Mouse (Mus musculus) hindbrain, embryonic 12.5 days (tissue): Measurements from ENCODE around the gene Gabarapl1. TPM values are rescaled to one million over a fixed set of nuclear protein-coding genes. Genes with fewer than 3 reads are reported as not detected.
A peak's percentile ranks its signal among the peaks of the same experiment; 100 is the strongest.

ENCODE experiments used
- ATAC-seq: fragments of 200-750 bp; cut with Nextera tagmentation; 2 replicates; pipeline ENCODE4 v1.8.0; 2017; ENCODE audit warnings: moderate TSS enrichment; ENCODE audit not compliant: low FRiP score
- H3K27ac ChIP-seq: fragments of 300-500 bp; sonication (generic); 2 replicates; pipeline ENCODE4 v1.5.1; 2016; ENCODE audit warnings: mild to moderate bottlenecking
- H3K27me3 ChIP-seq: fragments of 300-500 bp; sonication (generic); 2 replicates; pipeline ENCODE4 v1.6.1; 2016; ENCODE audit warnings: mild to moderate bottlenecking
- H3K36me3 ChIP-seq: fragments of 300-500 bp; sonication (generic); 2 replicates; pipeline ENCODE4 v1.6.1; 2016; ENCODE audit warnings: mild to moderate bottlenecking
- H3K4me1 ChIP-seq: fragments of 300-500 bp; sonication (generic); 2 replicates; pipeline ENCODE4 v1.6.1; 2016
- H3K4me2 ChIP-seq: fragments of 300-500 bp; sonication (generic); replicated peaks from 2 replicates; pipeline ENCODE4 v1.6.1; 2016; ENCODE audit warnings: mild to moderate bottlenecking
- H3K4me3 ChIP-seq: fragments of 300-500 bp; sonication (generic); 2 replicates; pipeline ENCODE4 v1.5.1; 2016; ENCODE audit warnings: mild to moderate bottlenecking
- H3K9ac ChIP-seq: fragments of 300-500 bp; sonication (generic); 2 replicates; pipeline ENCODE4 v1.6.1; 2016; ENCODE audit warnings: mild to moderate bottlenecking, moderate library complexity
- H3K9me3 ChIP-seq: fragments of 300-500 bp; sonication (generic); replicated peaks from 2 replicates; pipeline ENCODE4 v1.6.1; 2016; ENCODE audit warnings: mild to moderate bottlenecking
- WGBS: fragments of 180-500 bp; shearing (Covaris S2); methylation state at CpG from one replicate; pipeline ENCODE4 v1.1.7; 2016; 5-methylcytosine and 5-hydroxymethylcytosine counted together
- polyA plus RNA-seq: library from polyadenylated mRNA; unstranded; fragments of >200 nt; fragmentation: Nextera tagmentation; extraction: Ambion mirVana; gene quantifications from 2 replicates; pipeline ENCODE4 v1.2.1, GENCODE M21; 2016

The Gabarapl1 gene
- polyA plus RNA-seq, 1 experiment from 2014 or later: 105 TPM

DNA sequence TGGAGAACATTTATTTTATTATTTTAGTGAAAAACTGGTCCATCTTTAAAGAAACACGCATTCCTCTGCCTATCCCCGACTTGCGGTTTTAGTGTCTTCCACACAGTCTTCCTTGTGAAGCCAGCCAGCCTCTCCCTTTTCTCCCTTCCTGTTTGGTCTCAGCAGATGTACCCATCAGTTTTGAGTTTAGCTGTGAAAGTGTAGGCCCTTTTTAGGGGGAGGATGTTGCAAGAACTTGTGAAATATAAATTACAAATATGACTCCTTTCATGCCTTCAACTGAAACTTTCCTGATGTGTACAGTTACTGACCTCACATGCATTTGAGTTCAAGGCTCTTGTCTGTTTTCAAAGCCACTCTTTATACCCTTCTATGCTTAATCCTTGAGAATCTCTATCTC lies 17.9 kb upstream of the Gabarapl1 start:
- Histone ChIP-seq H3K36me3 (no peaks in the 10 kb centered on the region), H3K27ac (no peak overlapping the region), H3K9me3 (no peaks in the 10 kb centered on the region), H3K9ac (no peak overlapping the region), H3K4me3 (no peak overlapping the region), H3K4me1 (no peaks in the 10 kb centered on the region), H3K27me3 (no peaks in the 10 kb centered on the region), H3K4me2 (no peak overlapping the region)
- ATAC-seq: no peak
- WGBS: 88% methylated on average over 3 of the region's 3 CpGs

- no peaks in the 10 kb centered on the region for H3K27me3 ChIP-seq
- H3K4me1 ChIP-seq: no peaks in the 10 kb centered on the region
- no peak overlapping the region for H3K4me3 ChIP-seq
- H3K9ac ChIP-seq: no peak overlapping the region
- no peaks in the 10 kb centered on the region for H3K36me3 ChIP-seq
- H3K4me2 ChIP-seq: no peak overlapping the region
- no peak for ATAC-seq
- H3K27ac ChIP-seq: no peak overlapping the region
- H3K9me3 ChIP-seq: no peaks in the 10 kb centered on the region
- 92% methylated on average over 10 of the region's 10 CpGs for WGBS
These were observed 16.6 kb upstream of the Gabarapl1 start for GRCm38 (mm10) chr6:129516388-129516787.

DNA sequence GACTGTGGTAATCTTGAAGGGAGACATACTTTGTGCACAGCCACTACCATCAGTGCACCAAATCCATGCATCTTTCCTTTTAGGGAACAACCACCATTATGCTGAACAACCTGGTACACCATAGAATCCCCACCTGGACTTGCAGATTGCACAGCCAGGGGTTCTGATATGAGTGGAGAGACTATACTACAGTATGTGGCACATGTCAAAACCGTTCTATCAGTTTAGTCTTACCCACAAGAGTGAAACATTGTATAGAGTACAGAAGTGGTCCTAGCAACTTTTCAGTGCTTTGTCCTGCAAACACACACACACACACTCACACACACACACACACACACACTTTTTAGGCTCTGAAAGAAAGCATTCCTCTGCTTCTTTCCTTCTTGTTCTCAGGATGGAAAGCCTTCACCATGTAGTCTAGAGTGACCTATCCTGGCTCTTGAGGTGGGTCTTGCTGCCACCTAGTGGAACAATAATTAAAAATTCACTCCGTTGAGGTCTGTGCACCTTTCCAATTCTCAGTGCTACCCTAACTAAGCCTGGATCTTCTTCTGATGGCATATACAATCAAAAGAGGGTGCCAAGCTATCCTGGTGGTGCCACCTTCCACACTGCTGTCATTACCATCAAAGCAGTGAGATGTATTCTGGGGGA lies 15.1 kb upstream of the Gabarapl1 start:
- H3K9me3 ChIP-seq: no peaks in the 10 kb centered on the region
- no peaks in the 10 kb centered on the region for H3K36me3 ChIP-seq
- H3K4me2 ChIP-seq: no peak overlapping the region
- H3K4me1 ChIP-seq: no peaks in the 10 kb centered on the region
- 47% methylated on average over 2 of the region's 2 CpGs for WGBS
- no peak overlapping the region for H3K4me3 ChIP-seq
- no peaks in the 10 kb centered on the region for H3K27me3 ChIP-seq
- ATAC-seq: peak; percentile 69; the same call in 1 of the 2 replicates
- H3K9ac ChIP-seq: no peak overlapping the region
- H3K27ac ChIP-seq: no peak overlapping the region

- Histone ChIP-seq H3K9me3 (no peaks in the 10 kb centered on the region), H3K9ac (no peak overlapping the region), H3K27me3 (no peaks in the 10 kb centered on the region), H3K4me3 (no peak overlapping the region), H3K27ac (no peak overlapping the region), H3K36me3 (no peaks in the 10 kb centered on the region), H3K4me1 (no peaks in the 10 kb centered on the region), H3K4me2 (no peak overlapping the region)
- ATAC-seq: no peak
These were observed 6.9 kb upstream of the Gabarapl1 start for GRCm38 (mm10) chr6:129526069-129526468.

- H3K4me3 ChIP-seq: no peak overlapping the region
- H3K9me3 ChIP-seq: no peaks in the 10 kb centered on the region
- no peaks in the 10 kb centered on the region for H3K27me3 ChIP-seq
- no peak for ATAC-seq
- H3K9ac ChIP-seq: no peak overlapping the region
- H3K27ac ChIP-seq: no peak overlapping the region
- H3K4me2 ChIP-seq: no peak overlapping the region
- no peaks in the 10 kb centered on the region for H3K36me3 ChIP-seq
- 83% methylated on average over 2 of the region's 2 CpGs for WGBS
- H3K4me1 ChIP-seq: no peaks in the 10 kb centered on the region
These were observed 5.5 kb upstream of the Gabarapl1 start for GRCm38 (mm10) chr6:129527416-129527815.

DNA sequence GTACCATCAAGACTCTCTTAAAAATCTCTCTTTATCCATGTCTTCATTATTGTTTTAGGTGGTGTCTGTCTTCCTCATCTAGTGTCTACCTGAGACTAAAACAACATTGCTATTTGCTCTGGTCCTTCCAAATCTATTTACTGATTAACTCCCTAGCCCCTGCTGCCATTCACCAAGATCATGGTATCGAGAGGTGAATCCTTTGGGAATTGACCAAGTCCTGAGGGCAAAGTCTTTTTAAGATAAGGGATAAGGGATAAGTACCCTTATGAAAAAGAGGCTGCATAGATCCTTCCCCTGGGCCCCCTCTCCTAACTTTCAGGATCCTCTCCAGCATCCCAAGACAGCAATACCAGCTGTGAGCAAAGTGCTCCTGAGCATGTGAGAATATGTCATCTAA lies 3.4 kb upstream of the Gabarapl1 start:
- Histone ChIP-seq H3K27ac (no peak overlapping the region), H3K9me3 (no peaks in the 10 kb centered on the region), H3K4me2 (no peak overlapping the region), H3K27me3 (no peaks in the 10 kb centered on the region), H3K36me3 (no peaks in the 10 kb centered on the region), H3K4me3 (no peak overlapping the region), H3K9ac (no peak overlapping the region), H3K4me1 (peaks cover 1% of the 10 kb centered on the region)
- no peak for ATAC-seq
- 69% methylated on average over 1 of the region's 1 CpGs for WGBS

DNA sequence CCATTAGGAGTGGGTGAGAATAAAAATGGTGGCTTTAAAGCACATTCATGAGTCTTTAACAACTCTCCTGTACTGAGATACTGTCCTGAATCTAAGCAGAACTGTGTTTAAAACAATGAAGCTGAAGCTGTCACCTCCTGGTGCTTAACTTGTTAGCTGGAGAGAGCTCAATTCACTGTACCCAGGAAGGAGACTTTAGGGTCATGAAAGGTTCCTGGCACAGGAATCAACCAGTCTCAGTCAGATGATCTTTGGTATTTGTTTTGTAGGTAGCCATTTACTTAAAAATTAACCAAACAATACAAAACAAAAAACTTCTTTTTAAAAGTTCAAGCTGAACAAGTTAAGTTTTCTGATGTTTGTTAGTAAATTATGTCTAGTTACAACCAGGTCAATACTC lies 2.7 kb upstream of the Gabarapl1 start:
- Histone ChIP-seq H3K4me3 (no peak overlapping the region), H3K36me3 (no peaks in the 10 kb centered on the region), H3K9me3 (no peaks in the 10 kb centered on the region), H3K4me1 (peaks cover 8% of the 10 kb centered on the region), H3K4me2 (no peak overlapping the region), H3K27ac (no peak overlapping the region), H3K9ac (no peak overlapping the region), H3K27me3 (no peaks in the 10 kb centered on the region)
- no peak for ATAC-seq

- peak overlapping the region; percentile 67 for H3K4me2 ChIP-seq
- 0 out of 2 replicates have a peak, but pooled peaks cover under 1% of the 10 kb centered on the region for H3K36me3 ChIP-seq
- ATAC-seq: peak; percentile 29
- H3K4me3 ChIP-seq: peak overlapping the region; percentile 82
- H3K9me3 ChIP-seq: no peaks in the 10 kb centered on the region
- WGBS: 35% methylated on average over 7 of the region's 7 CpGs
- peak overlapping the region; percentile 83; the same call in 1 of the 2 replicates for H3K27ac ChIP-seq
- peak overlapping the region; percentile 75 for H3K9ac ChIP-seq
- H3K4me1 ChIP-seq: peaks cover 15% of the 10 kb centered on the region
- H3K27me3 ChIP-seq: no peaks in the 10 kb centered on the region
These were observed 411 bp upstream of the Gabarapl1 start for GRCm38 (mm10) chr6:129532556-129532941.

DNA sequence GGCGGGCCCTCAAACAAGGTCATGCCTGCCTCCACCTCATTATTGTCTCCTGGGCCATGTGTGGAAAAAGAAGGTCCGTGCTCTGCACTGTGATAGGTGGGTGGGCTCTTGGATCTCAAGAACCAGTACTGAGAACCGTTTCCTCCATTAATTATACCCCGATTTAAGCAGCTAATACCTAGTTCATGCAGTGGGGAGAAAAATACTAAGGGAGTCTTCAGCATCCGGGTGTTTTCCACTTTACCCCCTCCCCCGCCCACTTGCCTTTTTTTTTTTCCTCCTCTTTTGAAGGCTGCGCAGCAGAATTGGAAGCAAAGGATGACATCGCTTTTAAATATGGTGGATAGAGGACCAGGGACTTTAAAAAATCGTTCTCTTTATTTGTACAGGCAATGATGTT lies 1.1 kb downstream of the Gabarapl1 start:
- H3K4me2 ChIP-seq: peak overlapping the region; percentile 67
- peaks cover 15% of the 10 kb centered on the region for H3K4me1 ChIP-seq
- WGBS: 20% methylated on average over 9 of the region's 9 CpGs
- H3K9ac ChIP-seq: peak overlapping the region; percentile 75
- peak overlapping the region; percentile 83; the same call in 1 of the 2 replicates for H3K27ac ChIP-seq
- peaks cover 15% of the 10 kb centered on the region for H3K36me3 ChIP-seq
- no peaks in the 10 kb centered on the region for H3K27me3 ChIP-seq
- H3K4me3 ChIP-seq: peak overlapping the region; percentile 82
- ATAC-seq: peak; percentile 33
- H3K9me3 ChIP-seq: no peaks in the 10 kb centered on the region

DNA sequence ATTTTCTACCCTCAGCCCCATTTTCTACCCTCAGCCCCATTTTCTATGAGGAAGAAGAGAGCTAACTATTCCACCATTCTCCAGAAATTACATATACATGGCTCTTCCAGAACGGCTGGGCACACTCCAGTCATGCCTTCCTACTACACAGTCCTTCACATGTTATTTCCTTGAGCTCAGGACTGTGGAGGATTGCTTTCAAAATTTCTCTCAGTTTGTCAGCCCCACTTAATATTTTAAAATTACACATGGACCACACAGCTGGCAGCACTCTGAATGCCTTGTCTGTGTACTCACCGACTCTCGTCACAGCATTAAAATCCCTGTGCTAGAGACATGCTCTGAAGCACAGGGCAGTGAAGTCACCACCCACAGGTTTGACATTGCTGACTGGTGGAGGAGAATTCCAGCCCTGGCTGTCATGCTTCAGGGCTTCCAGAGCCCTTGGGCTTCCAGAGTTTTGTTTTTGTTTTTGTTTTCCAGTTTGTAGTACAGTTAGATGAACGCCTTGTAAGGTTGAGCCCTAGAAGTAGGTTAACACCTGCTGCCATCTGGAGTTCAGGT lies 1.7 kb downstream of the Gabarapl1 start:
- peak overlapping the region; percentile 67 for H3K4me2 ChIP-seq
- no peaks in the 10 kb centered on the region for H3K27me3 ChIP-seq
- H3K9me3 ChIP-seq: no peaks in the 10 kb centered on the region
- peaks cover 15% of the 10 kb centered on the region for H3K4me1 ChIP-seq
- peaks cover 22% of the 10 kb centered on the region for H3K36me3 ChIP-seq
- no peak overlapping the region for H3K27ac ChIP-seq
- peak overlapping the region; percentile 82 for H3K4me3 ChIP-seq
- 58% methylated on average over 4 of the region's 4 CpGs for WGBS
- H3K9ac ChIP-seq: peak overlapping the region; percentile 75
- peak; percentile 14; the same call in 1 of the 2 replicates for ATAC-seq

- H3K4me3 ChIP-seq: peak overlapping the region; percentile 82; the same call in 1 of the 2 replicates
- H3K27me3 ChIP-seq: no peaks in the 10 kb centered on the region
- H3K27ac ChIP-seq: no peak overlapping the region
- no peak for ATAC-seq
- H3K36me3 ChIP-seq: peaks cover 31% of the 10 kb centered on the region
- H3K4me2 ChIP-seq: peak overlapping the region; percentile 67
- peaks cover 15% of the 10 kb centered on the region for H3K4me1 ChIP-seq
- no peak overlapping the region for H3K9ac ChIP-seq
- 86% methylated on average over 4 of the region's 4 CpGs for WGBS
- H3K9me3 ChIP-seq: no peaks in the 10 kb centered on the region
These were observed 2.8 kb downstream of the Gabarapl1 start for GRCm38 (mm10) chr6:129535723-129536122.

GRCm38 (mm10) chr6:129538555-129538954 lies 5.6 kb downstream of the Gabarapl1 start:
- Histone ChIP-seq H3K4me3 (no peak overlapping the region), H3K36me3 (peaks cover 44% of the 10 kb centered on the region), H3K4me1 (peaks cover 23% of the 10 kb centered on the region), H3K9ac (no peak overlapping the region), H3K9me3 (no peaks in the 10 kb centered on the region), H3K27ac (no peak overlapping the region), H3K4me2 (no peak overlapping the region), H3K27me3 (no peaks in the 10 kb centered on the region)
- 90% methylated on average over 6 of the region's 6 CpGs for WGBS
- no peak for ATAC-seq

DNA sequence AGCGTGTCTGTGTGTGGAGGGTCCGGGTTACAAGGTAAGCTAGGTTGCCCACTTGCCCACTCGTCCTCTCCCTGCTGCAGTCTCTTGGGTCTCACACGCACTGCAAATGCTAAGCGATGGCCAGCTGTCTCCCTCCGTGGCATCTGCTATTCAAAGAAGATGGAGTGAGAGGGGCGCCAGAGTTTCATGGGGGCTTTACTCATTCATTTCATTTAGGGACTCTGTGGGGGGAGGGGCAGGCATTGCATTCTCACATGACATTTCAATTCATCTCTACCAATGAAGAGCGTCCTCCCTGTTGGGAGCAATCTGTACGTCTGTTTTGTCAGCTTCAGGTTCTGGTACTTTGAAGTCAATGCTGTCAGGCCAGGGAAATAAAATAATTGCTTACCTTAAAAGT lies 9.0 kb downstream of the Gabarapl1 start:
- Histone ChIP-seq H3K27me3 (no peaks in the 10 kb centered on the region), H3K27ac (no peak overlapping the region), H3K4me2 (no peak overlapping the region), H3K9ac (no peak overlapping the region), H3K9me3 (no peaks in the 10 kb centered on the region), H3K4me3 (no peak overlapping the region), H3K36me3 (peaks cover 44% of the 10 kb centered on the region), H3K4me1 (peaks cover 13% of the 10 kb centered on the region)
- WGBS: 45% methylated on average over 9 of the region's 9 CpGs
- no peak for ATAC-seq
